Mouse (Mus musculus): ENCODE results near the gene Cct7.

DNA sequence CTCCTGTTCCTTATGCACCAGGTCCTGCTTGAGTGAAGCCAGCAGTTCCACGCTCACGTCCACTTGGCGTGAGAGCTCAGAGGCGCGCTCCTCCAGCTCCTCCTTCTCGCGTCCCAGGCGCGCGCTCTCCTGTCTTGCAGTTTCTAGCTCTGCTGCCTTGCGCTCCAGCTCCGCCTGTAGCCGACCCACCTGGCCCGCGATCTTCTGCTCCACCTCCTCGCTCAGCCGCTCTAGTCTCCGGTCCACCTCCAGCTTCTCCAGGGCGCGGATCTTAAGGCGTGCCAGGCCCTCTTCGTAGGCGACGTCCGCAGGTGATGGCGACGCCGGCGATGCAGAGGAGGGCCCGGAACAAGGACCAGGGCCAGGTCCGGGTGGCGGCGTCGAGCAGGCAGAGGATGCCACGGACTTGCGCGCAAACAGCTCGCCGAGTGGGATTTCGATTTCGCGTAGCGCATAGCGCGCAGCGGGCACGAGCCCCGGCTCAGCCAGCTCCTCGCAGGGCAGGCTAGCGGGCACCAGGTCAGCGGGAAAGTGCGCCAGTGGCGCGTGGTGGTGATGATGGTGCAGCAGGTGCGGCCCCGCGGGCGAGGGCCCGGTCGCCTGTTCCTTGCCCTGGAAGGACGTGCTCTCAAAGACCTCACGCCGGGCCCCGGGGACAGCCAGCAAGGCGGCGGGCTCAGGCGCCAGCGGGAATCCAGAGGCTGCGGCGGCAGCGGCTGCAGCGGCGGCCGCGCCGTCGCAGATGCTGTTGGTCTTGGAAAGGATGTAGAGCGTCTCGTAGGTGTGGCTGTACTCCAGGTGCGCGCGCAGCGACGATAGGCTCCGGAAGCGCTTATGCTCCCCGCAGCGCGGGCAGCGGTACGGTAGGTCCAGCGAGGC, 32.8 kb downstream of the Cct7 start:
- TF ChIP-seq CTCF (IDR thresholded peaks at IDR 0.05; ENCODE audit: low read depth, low read length) = no peak
- no peak for TF ChIP-seq POLR2A (IDR thresholded peaks at IDR 0.05; ENCODE audit: borderline replicate concordance, low read depth, low read length)

Data from bone marrow macrophage, adult 2 months (primary cell).